Mouse (Mus musculus) liver, embryonic 14.5 days (tissue): ENCODE results near the gene Slc16a5. TPM values are rescaled to one million over a fixed set of nuclear protein-coding genes. Genes with fewer than 3 reads are reported as not detected.

Experiments used
- ATAC-seq: fragments of 200-750 bp; cut with Nextera tagmentation; 2 replicates; pipeline ENCODE4 v1.8.0; 2017; ENCODE audit warnings: moderate number of reproducible peaks, mild to moderate bottlenecking, moderate library complexity; ENCODE audit not compliant: insufficient read depth
- DNase-seq, 3 experiments: peaks; one replicate each; pipeline ENCODE4 v3.0.0-alpha.2; 2012 to 2013; ENCODE audit warnings: low read depth in 3 of 3, low spot score in 3 of 3
- H3K27ac ChIP-seq: fragments of 300-500 bp; sonication (generic); 2 replicates; pipeline ENCODE4 v1.5.1; 2014; ENCODE audit warnings: moderate library complexity, mild to moderate bottlenecking, control low read depth, inconsistent platforms
- H3K27me3 ChIP-seq: fragments of 300-500 bp; sonication (generic); 2 replicates; pipeline ENCODE4 v1.6.1; 2014; ENCODE audit warnings: mild to moderate bottlenecking, low read length, moderate library complexity; ENCODE audit not compliant: control insufficient read depth, insufficient read depth
- H3K36me3 ChIP-seq: fragments of 300-500 bp; sonication (generic); replicated peaks from 2 replicates; pipeline ENCODE4 v1.6.1; 2014; ENCODE audit warnings: low read depth; ENCODE audit not compliant: control insufficient read depth, insufficient read depth
- H3K4me1 ChIP-seq, 2 experiments: fragments of 200-500 bp in 1 of 2; fragments of 300-500 bp in 1 of 2; sonication (generic) in 1 of 2; replicated peaks; 2 replicates each; pipeline ENCODE4 v1.6.1; 2012 to 2014; ENCODE audit warnings: antibody characterized with exemption in 1 of 2, inconsistent platforms in 1 of 2, low read length in 1 of 2; ENCODE audit not compliant: control insufficient read depth in 2 of 2, insufficient read depth in 2 of 2
- H3K4me2 ChIP-seq: fragments of 300-500 bp; sonication (generic); 2 replicates; pipeline ENCODE4 v1.6.1; 2014; ENCODE audit warnings: low read depth, mild to moderate bottlenecking, control low read depth, moderate library complexity
- H3K4me3 ChIP-seq, 2 experiments: fragments of 200-500 bp in 1 of 2; fragments of 300-500 bp in 1 of 2; sonication (generic) in 1 of 2; 2 replicates each; pipeline ENCODE4 v1.5.1; 2012 to 2014; ENCODE audit warnings: low read depth in 2 of 2, low read length in 2 of 2, mild to moderate bottlenecking in 2 of 2, control low read depth in 1 of 2, inconsistent platforms in 1 of 2, moderate library complexity in 1 of 2; ENCODE audit not compliant: insufficient read depth in 1 of 2
- H3K9ac ChIP-seq: fragments of 300-500 bp; sonication (generic); replicated peaks from 2 replicates; pipeline ENCODE4 v1.6.1; 2014; ENCODE audit warnings: mild to moderate bottlenecking, control low read depth, moderate library complexity
- H3K9me3 ChIP-seq: fragments of 300-500 bp; sonication (generic); 2 replicates; pipeline ENCODE4 v1.6.1; 2016; ENCODE audit warnings: low read length, mixed read lengths; ENCODE audit not compliant: control insufficient read depth
- CTCF ChIP-seq: IDR thresholded peaks from 2 replicates; pipeline ENCODE4 v1.5.1; 2016; ENCODE audit warnings: antibody characterized with exemption, low read depth, control low read depth
- EP300 ChIP-seq: IDR thresholded peaks from 2 replicates; pipeline ENCODE4 v1.6.1; 2016; ENCODE audit warnings: antibody characterized with exemption, low read depth
- WGBS: fragments of 180-500 bp; shearing (Covaris S2); extraction: QIAGEN DNeasy Blood & Tissue Kit; methylation state at CpG from one replicate; pipeline ENCODE4 v1.1.7; 2014; ENCODE audit not compliant: insufficient replicate concordance; 5-methylcytosine and 5-hydroxymethylcytosine counted together
- polyA plus RNA-seq, 2 experiments: library from polyadenylated mRNA; depleted of rRNA in 1 of 2; stranded (reverse) in 1 of 2; unstranded in 1 of 2; fragments of >200 nt; fragmentation: Nextera tagmentation in 1 of 2; extraction: Ambion mirVana in 1 of 2; gene quantifications; 2 replicates each; pipeline versions ENCODE4 v1.2.1 to v1.2.3; 2012 to 2014

Slc16a5 gene
- polyA plus RNA-seq, 2 experiments: 0.02 TPM; not detected in 1

- ATAC-seq: peak; percentile 23; the same call in 1 of the 2 replicates
- Histone ChIP-seq H3K27me3 (no peaks in the 10 kb centered on the region), H3K4me2 (peak overlapping the region; percentile 4; the same call in 1 of the 2 replicates), H3K4me1 (peaks cover 0 to 20% of the 10 kb centered on the region in 2 experiments; a peak in 2 of 4 replicates), H3K9me3 (no peaks in the 10 kb centered on the region), H3K4me3 (no peak overlapping the region; a peak in 1 of 4 replicates), H3K36me3 (no peaks in the 10 kb centered on the region), H3K27ac (no peak overlapping the region), H3K9ac (no peak overlapping the region)
- 60% methylated on average over 11 of the region's 11 CpGs for WGBS
- DNase-seq: no peak
- TF ChIP-seq CTCF: no peak
- TF ChIP-seq EP300: no peak
Measured at GRCm38 (mm10) chr11:115447321-115447885, 14.9 kb upstream of the Slc16a5 start.

GRCm38 (mm10) chr11:115448075-115448474 is 14.2 kb upstream of the Slc16a5 start:
- H3K4me3 ChIP-seq: no peak overlapping the region

DNA sequence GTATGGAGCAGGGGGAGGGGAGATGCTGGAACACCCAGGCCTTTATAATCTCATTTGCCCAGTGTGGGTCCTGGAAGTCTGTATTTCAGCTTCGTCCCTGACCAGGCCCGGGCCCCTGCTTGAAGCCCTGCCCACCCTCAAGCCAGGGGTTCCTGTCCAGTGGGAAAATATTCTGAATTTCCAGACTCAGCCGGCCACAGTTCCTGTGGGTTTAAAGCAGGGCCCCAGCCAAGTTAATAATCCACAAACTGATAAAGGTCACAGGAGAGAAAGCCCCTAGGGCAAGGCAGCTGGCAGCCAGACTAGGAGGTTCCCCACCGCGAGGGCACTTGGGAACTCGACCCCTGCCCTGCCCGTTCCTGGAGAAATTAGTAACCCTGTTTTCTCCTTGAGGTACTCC is 13.3 kb upstream of the Slc16a5 start:
- WGBS: 64% methylated on average over 7 of the region's 7 CpGs
- Histone ChIP-seq H3K27ac (no peak overlapping the region; the same call in 1 of the 2 replicates), H3K36me3 (no peaks in the 10 kb centered on the region), H3K4me3 (no peak overlapping the region), H3K9me3 (no peaks in the 10 kb centered on the region), H3K4me1 (peaks cover 0 to 20% of the 10 kb centered on the region in 2 experiments; a peak in 2 of 4 replicates), H3K27me3 (no peaks in the 10 kb centered on the region), H3K9ac (no peak overlapping the region), H3K4me2 (no peak overlapping the region)
- no peak for TF ChIP-seq CTCF
- no peak for TF ChIP-seq EP300
- DNase-seq: no peak
- no peak for ATAC-seq

More at GRCm38 (mm10) chr11:115448075-115448474, 14.2 kb upstream of the Slc16a5 start:
- H3K27me3 ChIP-seq: no peaks in the 10 kb centered on the region
- H3K4me1 ChIP-seq: peaks cover 0 to 20% of the 10 kb centered on the region in 2 experiments; a peak in 2 of 4 replicates
- DNase-seq: no peak
- H3K9ac ChIP-seq: no peak overlapping the region
- TF ChIP-seq CTCF (no peak), EP300 (no peak)
- H3K9me3 ChIP-seq: no peaks in the 10 kb centered on the region
- peak; percentile 56; the same call in 1 of the 2 replicates for ATAC-seq
- no peak overlapping the region for H3K4me2 ChIP-seq
- WGBS: 62% methylated on average over 16 of the region's 16 CpGs
- H3K27ac ChIP-seq: no peak overlapping the region
- no peaks in the 10 kb centered on the region for H3K36me3 ChIP-seq

DNA sequence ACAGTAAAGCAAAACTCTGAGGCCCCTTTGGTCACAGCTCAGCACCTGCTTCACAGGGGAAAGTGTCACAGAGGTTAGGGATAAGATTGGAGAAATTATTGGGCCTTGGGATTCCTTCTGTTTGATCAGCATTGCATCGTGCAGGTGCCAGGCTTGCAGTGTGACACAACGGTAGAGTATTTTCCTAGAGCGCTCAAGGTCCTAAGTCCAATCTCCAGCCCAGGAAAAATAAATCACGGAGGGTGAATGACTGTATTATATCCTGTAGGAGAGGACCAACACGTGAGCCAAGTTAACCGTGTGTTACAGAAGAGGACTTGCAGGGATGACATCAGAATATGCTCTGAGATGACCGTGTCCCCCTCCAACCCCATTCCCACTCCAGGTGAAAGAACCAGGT is 12.1 kb upstream of the Slc16a5 start:
- DNase-seq: no peak
- TF ChIP-seq CTCF (no peak), EP300 (no peak)
- 68% methylated on average over 7 of the region's 7 CpGs for WGBS
- H3K4me2 ChIP-seq: no peak overlapping the region
- H3K4me3 ChIP-seq: no peak overlapping the region
- H3K36me3 ChIP-seq: no peaks in the 10 kb centered on the region
- peaks cover 0 to 20% of the 10 kb centered on the region in 2 experiments; a peak in 2 of 4 replicates for H3K4me1 ChIP-seq
- H3K9me3 ChIP-seq: no peaks in the 10 kb centered on the region
- H3K27me3 ChIP-seq: no peaks in the 10 kb centered on the region
- no peak for ATAC-seq
- H3K9ac ChIP-seq: no peak overlapping the region
- H3K27ac ChIP-seq: no peak overlapping the region

- H3K4me1 ChIP-seq: peaks cover 0 to 17% of the 10 kb centered on the region in 2 experiments; a peak in 2 of 4 replicates
- 56% methylated on average over 8 of the region's 8 CpGs for WGBS
- no peaks in the 10 kb centered on the region for H3K36me3 ChIP-seq
- no peak overlapping the region for H3K4me2 ChIP-seq
- DNase-seq (no peak), ATAC-seq (no peak)
- no peak overlapping the region for H3K27ac ChIP-seq
- H3K9ac ChIP-seq: no peak overlapping the region
- H3K4me3 ChIP-seq: no peak overlapping the region
- TF ChIP-seq EP300 (no peak), CTCF (no peak)
- no peaks in the 10 kb centered on the region for H3K9me3 ChIP-seq
- no peaks in the 10 kb centered on the region for H3K27me3 ChIP-seq
Measured at GRCm38 (mm10) chr11:115451781-115452241, 10.5 kb upstream of the Slc16a5 start.
